Mouse (Mus musculus): Measurements from ENCODE around the gene Cabin1. TPM values are rescaled to one million over a fixed set of nuclear protein-coding genes. Genes with fewer than 3 reads are reported as not detected.

The Cabin1 gene
- 10 to 100 TPM; 74.5 to 83.3 TPM for total RNA-seq (2023)

GRCm38 (mm10) chr10:75763682-75764518 is at the start of gene Cabin1:
TSS of gene Cabin1 (minus strand) at chr10:75764341.

GRCm38 (mm10) chr10:75798176-75798696 is 34.1 kb upstream of the Cabin1 start, which contains the start of gene Gstt1:
TSS of gene Gstt1 (minus strand) at chr10:75798584.

GRCm38 (mm10) chr10:75780769-75781578 is 16.8 kb upstream of the Cabin1 start, which contains the start of the genes Gm20441 and Gstt3:
TSS of gene Gm20441 (minus strand) at chr10:75780954.
TSS of gene Gstt3 (minus strand) at chr10:75781414.

GRCm38 (mm10) chr10:75772795-75773664 is 8.9 kb upstream of the Cabin1 start, which contains the start of gene Ddt:
TSS of gene Ddt (minus strand) at chr10:75773414.

GRCm38 (mm10) chr10:75643741-75644343 is 120.3 kb downstream of the Cabin1 start, which contains the start of gene Susd2:
TSS of gene Susd2 (minus strand) at chr10:75644008.

Other genes starting within 250 kb of the Cabin1 start
- 10 to 100 TPM; 50.3 to 54.4 TPM for gene Snrpd3, start 246.8 kb downstream of the Cabin1 start, total RNA-seq (2023)
- gene Gucd1, start 246.4 kb downstream of the Cabin1 start, total RNA-seq (2023), result 10 to 100 TPM; 52.9 to 55.2 TPM
- not detected for gene Lrrc75b, start 204.0 kb downstream of the Cabin1 start, total RNA-seq (2023)
- gene Ggt1, start 202.7 kb downstream of the Cabin1 start, total RNA-seq (2023), result under 1 TPM in 1 of 2 experiments, not detected in 1; 0.89 TPM
- 10 to 100 TPM in 1 of 2 experiments, 1 to 10 TPM in 1; 7.6 to 10.2 TPM for gene Ggt5, start 175.0 kb downstream of the Cabin1 start, total RNA-seq (2023)
- gene Susd2, start 120.3 kb downstream of the Cabin1 start, total RNA-seq (2023), result 1 to 10 TPM in 1 of 2 experiments, under 1 TPM in 1; 0.79 to 1.1 TPM
- 10 to 100 TPM; 24.1 to 28.8 TPM for gene Ddt, start 9.1 kb upstream of the Cabin1 start, total RNA-seq (2023)
- gene Gm20441, start 16.6 kb upstream of the Cabin1 start, total RNA-seq (2023), result not detected
- 1 to 10 TPM; 6.3 to 6.8 TPM for gene Gstt3, start 17.1 kb upstream of the Cabin1 start, total RNA-seq (2023)
- gene Gstt1, start 34.2 kb upstream of the Cabin1 start, total RNA-seq (2023), result 1 to 10 TPM in 1 of 2 experiments, under 1 TPM in 1; 0.52 to 1.0 TPM
- not detected for gene Gstt4, start 58.2 kb upstream of the Cabin1 start, total RNA-seq (2023)
- gene Gstt2, start 73.1 kb upstream of the Cabin1 start, total RNA-seq (2023), result 1 to 10 TPM; 5.9 to 6.4 TPM
- gene Mif, start 95.9 kb upstream of the Cabin1 start, total RNA-seq (2023), result 10 to 100 TPM; 87.8 to 90.9 TPM
- 1 to 10 TPM in 1 of 2 experiments, under 1 TPM in 1; 0.84 to 3.1 TPM for gene Derl3, start 129.1 kb upstream of the Cabin1 start, total RNA-seq (2023)
- 10 to 100 TPM; 35.2 to 36.8 TPM for gene Smarcb1, start 157.3 kb upstream of the Cabin1 start, total RNA-seq (2023)
- gene Chchd10, start 168.8 kb upstream of the Cabin1 start, total RNA-seq (2023), result 1 to 10 TPM in 1 of 2 experiments, under 1 TPM in 1; 0.79 to 3.7 TPM
- not detected for gene Mmp11, start 172.2 kb upstream of the Cabin1 start, total RNA-seq (2023)
- not detected for gene Gm867, start 176.3 kb upstream of the Cabin1 start, total RNA-seq (2023)
- gene Vpreb3, start 178.7 kb upstream of the Cabin1 start, total RNA-seq (2023), result not detected
- gene Gm5134, start 190.2 kb upstream of the Cabin1 start, total RNA-seq (2023), result under 1 TPM in 1 of 2 experiments, not detected in 1; 0.43 TPM